Mouse (Mus musculus): ENCODE data around the gene Cyb561a3.

DNA sequence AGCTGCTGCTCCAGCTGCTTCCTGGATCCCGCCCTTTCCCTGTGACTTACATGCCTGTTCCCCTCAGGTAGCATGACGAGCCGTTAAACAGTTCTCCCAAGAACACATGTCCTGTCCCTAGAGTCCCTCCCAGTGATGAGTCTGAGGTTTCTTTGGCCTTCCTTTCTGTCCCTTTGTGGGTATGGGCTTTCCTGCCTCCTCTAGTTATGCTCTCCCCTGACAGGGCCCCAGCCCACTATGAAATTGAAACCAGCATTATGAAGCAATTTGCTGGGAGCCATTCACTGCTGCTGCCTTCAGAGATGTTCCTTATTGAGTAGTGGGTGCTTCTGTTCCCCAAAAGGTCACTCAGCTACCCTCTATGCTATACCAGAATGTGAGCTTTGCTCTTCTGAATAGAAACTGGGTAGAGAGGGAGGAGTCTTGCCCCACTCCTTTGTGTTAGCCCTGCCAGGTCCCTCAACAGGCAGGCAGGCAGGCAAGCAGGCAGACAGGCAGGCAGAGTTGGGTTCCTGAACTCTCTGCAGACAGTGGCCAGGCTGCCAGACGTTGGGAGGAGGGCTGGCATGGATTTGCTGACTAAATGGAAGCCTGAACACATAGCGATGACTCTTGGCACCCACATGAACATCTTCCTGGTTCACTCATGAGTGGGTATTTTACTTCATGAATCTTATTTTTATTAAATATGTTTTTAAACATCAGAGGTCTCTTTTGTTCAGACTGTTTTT, 12.3 kb downstream of the Cyb561a3 start:
- TF ChIP-seq POLR2A (IDR thresholded peaks at IDR 0.05; ENCODE audit: borderline replicate concordance, extremely low read depth, low read depth, low read length) (no peak), CTCF (IDR thresholded peaks at IDR 0.05; ENCODE audit: insufficient read depth, low read length) (no peak)

Measured in lung, adult 2 months (tissue).